Mouse (Mus musculus) hindbrain, embryonic 10.5 days (tissue): Measurements from ENCODE around the gene Gapdh. TPM values are rescaled to one million over a fixed set of nuclear protein-coding genes. Genes with fewer than 3 reads are reported as not detected.

Experiments used
- polyA plus RNA-seq: library from polyadenylated mRNA; unstranded; fragments of >200 nt; fragmentation: Nextera tagmentation; extraction: Ambion mirVana; gene quantifications from 2 replicates; pipeline ENCODE4 v1.2.1, GENCODE M21; 2016

Gapdh gene
- polyA plus RNA-seq, 1 experiment from 2014 or later = 2,613 TPM

Other genes with a start within 250 kb of the Gapdh start
- gene Ptms, start 246.4 kb downstream of the Gapdh start, polyA plus RNA-seq = 271 and 416 TPM in 2 replicates
- gene Mlf2, start 235.1 kb downstream of the Gapdh start, polyA plus RNA-seq = 417 and 499 TPM in 2 replicates
- 130 and 138 TPM in 2 replicates for gene Cops7a, start 200.9 kb downstream of the Gapdh start, polyA plus RNA-seq
- 0.85 and 2.4 TPM in 2 replicates for gene Pianp, start 169.8 kb downstream of the Gapdh start, polyA plus RNA-seq
- gene Zfp384, start 157.3 kb downstream of the Gapdh start, polyA plus RNA-seq = 8.7 and 12.8 TPM in 2 replicates
- 125 and 153 TPM in 2 replicates for gene Ing4, start 126.7 kb downstream of the Gapdh start, polyA plus RNA-seq
- gene Acrbp, start 116.8 kb downstream of the Gapdh start, polyA plus RNA-seq = 13.1 and 15.5 TPM in 2 replicates
- 0.10 TPM in 1 of 2 replicates, not detected in the other for gene Lpar5, start 98.5 kb downstream of the Gapdh start, polyA plus RNA-seq
- gene Chd4, start 70.5 kb downstream of the Gapdh start, polyA plus RNA-seq = 95.7 and 97.6 TPM in 2 replicates
- 67.6 and 83.8 TPM in 2 replicates for gene Nop2, start 34.6 kb downstream of the Gapdh start, polyA plus RNA-seq
- 12.5 and 18.3 TPM in 2 replicates for gene Iffo1, start 21.2 kb downstream of the Gapdh start, polyA plus RNA-seq
- 199 and 233 TPM in 2 replicates for gene Ncapd2, start 25.2 kb upstream of the Gapdh start, polyA plus RNA-seq
- 206 and 213 TPM in 2 replicates for gene Mrpl51, start 25.3 kb upstream of the Gapdh start, polyA plus RNA-seq
- gene Vamp1, start 49.1 kb upstream of the Gapdh start, polyA plus RNA-seq = 3.3 and 3.9 TPM in 2 replicates
- 1.9 TPM in 2 replicates for gene Tapbpl, start 65.4 kb upstream of the Gapdh start, polyA plus RNA-seq
- gene Cd27, start 70.5 kb upstream of the Gapdh start, polyA plus RNA-seq = 1.2 TPM in 2 replicates
- gene Tuba3a, start 119.6 kb upstream of the Gapdh start, polyA plus RNA-seq = 0.17 TPM in 1 of 2 replicates, not detected in the other
- gene Ltbr, start 147.4 kb upstream of the Gapdh start, polyA plus RNA-seq = 21.0 and 22.7 TPM in 2 replicates
- 0.40 and 0.42 TPM in 2 replicates for gene Scnn1a, start 154.2 kb upstream of the Gapdh start, polyA plus RNA-seq
- 26.8 and 27.1 TPM in 2 replicates for gene Tnfrsf1a, start 182.9 kb upstream of the Gapdh start, polyA plus RNA-seq
- gene Plekhg6, start 214.3 kb upstream of the Gapdh start, polyA plus RNA-seq = 0.13 and 0.20 TPM in 2 replicates